In genomic region chr12:108713972-108714371, GRCm38 (mm10) we compare ENCODE assay signal across 4 mouse cellular contexts. TPM values are rescaled to one million over a fixed set of nuclear protein-coding genes. Genes with fewer than 3 reads are reported as not detected.
"Had no signal": no experiment of that assay in that cellular context is flagged by ENCODE, and none has a peak within 500 bp of the region (broad histone marks: within the 10 kb centered on the region; RNA-seq: fewer than 3 reads in every experiment).

No protein-coding gene starts in this region.

RNA-seq across cellular contexts. Expression of gene Degs2, which starts 11.9 kb away (rescaled TPM):
- total RNA-seq: gastrocnemius, adult 2 months; gastrocnemius, postnatal 4 days; hematopoietic stem cell, adult 5-6 weeks; left cerebral cortex, postnatal 4 days had no signal
